Mouse (Mus musculus) 3134 (cell line): ENCODE results near the gene Hnrnpll.

Source experiments
- DNase-seq: peaks from one replicate; pipeline ENCODE4 v3.0.0-alpha.2; 2011; ENCODE audit warnings: low spot score; ENCODE audit not compliant: insufficient read length; ENCODE audit errors: extremely low read depth

Hnrnpll gene

GRCm38 (mm10) chr17:80061783-80062619 is at the start of gene Hnrnpll:
Hnrnpll (minus strand) TSS chr17:80062334.
- DNase-seq = peak; percentile 97

DNA sequence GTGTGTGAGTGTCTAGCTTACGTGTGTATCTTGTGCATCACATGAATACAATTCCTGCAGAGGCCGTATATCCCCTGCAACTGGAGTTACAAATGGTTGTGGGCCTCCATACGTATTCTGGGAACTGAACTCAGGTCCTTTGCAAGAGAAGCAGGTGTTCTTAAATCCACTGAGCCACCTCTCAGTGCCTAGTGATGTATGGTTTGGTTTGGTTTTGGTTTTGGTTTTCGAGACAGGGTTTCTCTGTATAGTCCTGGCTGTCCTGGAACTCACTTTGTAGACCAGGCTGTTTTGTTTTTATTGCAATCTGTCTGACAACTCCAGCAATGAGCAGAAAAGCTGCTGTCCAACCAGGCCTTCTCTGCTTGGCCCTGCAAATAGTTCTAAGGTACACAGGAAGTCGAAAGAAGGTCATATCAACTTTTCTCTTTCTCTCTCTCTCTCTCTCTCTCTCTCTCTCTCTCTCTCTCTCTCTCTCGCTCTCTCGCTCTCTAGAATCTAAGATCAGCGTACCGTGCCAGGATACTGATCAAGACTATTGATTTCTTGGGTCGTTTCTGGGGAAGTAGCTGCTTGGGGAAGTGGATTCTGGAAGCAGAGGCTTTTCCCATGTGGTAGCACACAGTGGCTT is 43.3 kb upstream of the Hnrnpll start:
- DNase-seq = no peak

- DNase-seq = no peak
Measured at GRCm38 (mm10) chr17:80099823-80100222, 37.7 kb upstream of the Hnrnpll start.

- no peak for DNase-seq
Measured at GRCm38 (mm10) chr17:80097221-80097620, 35.1 kb upstream of the Hnrnpll start.

- no peak for DNase-seq
Measured at GRCm38 (mm10) chr17:80096720-80097114, 34.6 kb upstream of the Hnrnpll start.

DNA sequence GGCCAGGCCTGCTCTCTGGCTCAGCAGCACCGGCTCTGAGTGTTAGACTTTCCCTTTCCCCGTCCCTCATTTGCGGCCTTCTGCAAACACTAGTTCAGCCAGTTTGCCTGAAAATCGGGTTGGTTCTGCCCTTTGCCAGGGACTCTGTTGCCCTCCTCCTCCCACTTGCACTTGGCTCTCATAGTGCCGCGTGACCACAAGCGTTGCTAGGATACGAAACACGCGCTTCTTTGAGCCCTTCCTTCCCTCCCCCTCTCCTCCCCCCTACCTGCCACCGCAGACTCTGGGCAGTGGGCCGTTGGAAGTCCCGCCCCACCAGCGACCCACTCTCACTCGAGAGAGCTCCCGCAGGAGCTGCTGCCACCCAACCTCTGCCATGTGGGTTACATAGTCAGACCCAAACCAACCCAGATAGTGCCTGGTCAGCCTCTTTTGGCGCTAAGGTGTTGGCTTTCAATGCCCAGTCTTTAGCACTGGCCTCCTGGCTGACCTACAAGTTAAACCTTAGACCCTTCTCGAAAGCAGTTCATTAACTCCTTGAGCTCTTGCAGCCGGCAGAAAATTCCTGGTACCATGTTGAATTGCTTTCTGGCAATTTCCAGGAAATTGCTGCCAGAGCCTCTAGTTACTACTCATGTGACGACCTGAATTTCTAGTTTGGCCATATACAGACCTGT is 34.0 kb upstream of the Hnrnpll start:
- peak; percentile 6 for DNase-seq

GRCm38 (mm10) chr17:80095254-80095899 is 33.2 kb upstream of the Hnrnpll start:
- no peak for DNase-seq

- no peak for DNase-seq
Measured at GRCm38 (mm10) chr17:80091879-80092549, 29.9 kb upstream of the Hnrnpll start.

GRCm38 (mm10) chr17:80090551-80090950 is 28.4 kb upstream of the Hnrnpll start:
- DNase-seq = no peak

DNA sequence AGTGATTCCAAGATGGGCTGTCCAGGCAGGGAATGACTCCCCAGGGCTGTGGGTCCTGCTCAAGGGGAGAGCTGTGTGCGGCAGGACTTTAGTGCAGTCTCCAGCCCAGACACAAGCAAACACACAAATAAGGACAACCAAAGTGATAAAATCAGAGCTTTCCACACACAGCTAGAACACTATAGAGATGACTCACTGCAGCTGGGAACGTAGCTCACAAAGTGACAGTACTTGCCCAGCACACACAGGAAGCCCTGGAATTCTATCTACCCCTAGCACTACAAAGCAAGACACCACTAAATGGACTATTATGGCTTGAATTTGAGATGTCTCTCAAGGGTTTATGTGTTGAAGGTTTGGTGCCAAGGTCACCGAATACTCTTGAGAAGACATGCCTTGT is 26.0 kb upstream of the Hnrnpll start:
- DNase-seq = no peak

DNA sequence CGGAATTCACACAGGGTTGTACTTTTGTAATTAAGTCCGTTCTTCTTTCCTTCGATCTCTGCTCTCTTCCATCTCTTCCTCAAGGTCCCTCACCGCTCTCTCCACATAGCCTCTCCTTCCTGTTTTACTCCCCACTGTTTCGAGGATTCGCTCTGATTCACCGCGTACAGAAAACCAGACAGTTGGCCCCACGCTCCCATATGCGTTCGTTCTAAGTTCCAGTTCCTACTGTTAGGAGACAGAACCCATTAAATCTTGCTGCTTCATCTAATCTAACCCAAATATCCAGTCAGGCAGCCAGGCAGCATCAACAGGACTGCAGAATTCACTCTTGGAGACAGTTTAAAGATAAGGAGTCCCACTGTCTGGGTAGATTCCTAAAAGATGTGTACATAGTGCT is 24.5 kb upstream of the Hnrnpll start:
- DNase-seq = no peak

DNA sequence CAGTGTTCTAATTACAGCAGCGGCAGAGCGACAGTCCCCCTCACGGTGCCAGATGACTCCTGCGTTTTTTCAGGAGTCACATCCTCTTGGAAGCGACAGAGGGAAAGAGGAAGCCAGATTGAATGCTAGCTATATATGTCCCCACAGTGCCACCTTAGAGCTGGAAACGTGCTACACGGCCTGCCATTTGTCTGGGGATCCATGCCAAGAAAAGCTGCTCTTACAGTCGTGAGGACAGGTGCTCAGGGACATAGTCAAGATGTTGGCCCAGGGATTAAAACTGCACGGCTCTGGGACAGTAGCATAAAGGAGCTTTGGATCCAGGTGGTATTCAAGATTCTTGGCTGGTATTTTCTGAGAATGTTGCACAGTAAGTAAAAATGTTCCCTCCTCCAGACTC is 22.3 kb upstream of the Hnrnpll start:
- DNase-seq = no peak

DNA sequence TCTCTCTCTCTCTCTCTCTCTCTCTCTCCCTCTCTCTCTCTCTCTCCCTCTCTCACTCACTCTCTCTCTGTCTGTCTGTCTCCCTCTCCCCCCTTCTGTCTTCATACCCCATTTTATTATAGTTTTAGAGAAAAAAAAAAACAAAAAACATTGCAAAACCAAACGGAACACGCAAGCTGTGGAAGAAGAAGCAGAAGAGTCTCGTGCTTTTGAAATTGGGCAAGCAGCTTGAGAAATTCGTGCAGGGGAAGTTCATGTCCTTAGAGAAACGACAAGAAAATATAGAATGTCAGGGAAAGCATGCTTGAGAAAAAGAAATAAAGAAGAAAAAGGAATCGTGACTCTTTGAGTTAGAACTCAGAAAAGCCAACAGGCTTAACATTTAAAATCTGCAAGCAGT is 21.1 kb upstream of the Hnrnpll start:
- DNase-seq = no peak

GRCm38 (mm10) chr17:80078726-80079125 is 16.6 kb upstream of the Hnrnpll start:
- no peak for DNase-seq

DNA sequence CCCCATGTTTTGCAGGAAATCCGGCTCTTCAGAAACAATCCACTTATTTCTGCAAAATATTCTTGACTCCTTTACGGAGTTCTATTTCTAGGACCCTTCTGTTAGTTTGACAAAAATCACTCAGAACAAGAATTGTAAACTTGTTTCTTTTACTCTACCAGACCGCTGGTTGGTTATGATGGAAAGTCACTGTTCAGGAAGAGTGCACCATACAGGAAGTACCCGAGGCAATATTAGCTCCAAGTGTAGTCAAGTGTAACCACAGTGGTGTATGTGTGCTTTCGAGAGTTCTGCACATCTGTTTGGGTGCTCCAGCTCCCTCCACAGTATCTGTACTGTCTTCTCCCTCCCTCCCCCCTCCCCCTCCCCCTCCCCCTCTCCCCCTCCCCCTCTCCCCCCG is 5.1 kb upstream of the Hnrnpll start:
- no peak for DNase-seq

- DNase-seq = peak; percentile 25
Measured at GRCm38 (mm10) chr17:80063840-80064495, 1.8 kb upstream of the Hnrnpll start.

- DNase-seq = no peak
Measured at GRCm38 (mm10) chr17:80063386-80063785, 1.3 kb upstream of the Hnrnpll start.

GRCm38 (mm10) chr17:80062620-80063010 is 481 bp upstream of the Hnrnpll start:
- no peak for DNase-seq

DNA sequence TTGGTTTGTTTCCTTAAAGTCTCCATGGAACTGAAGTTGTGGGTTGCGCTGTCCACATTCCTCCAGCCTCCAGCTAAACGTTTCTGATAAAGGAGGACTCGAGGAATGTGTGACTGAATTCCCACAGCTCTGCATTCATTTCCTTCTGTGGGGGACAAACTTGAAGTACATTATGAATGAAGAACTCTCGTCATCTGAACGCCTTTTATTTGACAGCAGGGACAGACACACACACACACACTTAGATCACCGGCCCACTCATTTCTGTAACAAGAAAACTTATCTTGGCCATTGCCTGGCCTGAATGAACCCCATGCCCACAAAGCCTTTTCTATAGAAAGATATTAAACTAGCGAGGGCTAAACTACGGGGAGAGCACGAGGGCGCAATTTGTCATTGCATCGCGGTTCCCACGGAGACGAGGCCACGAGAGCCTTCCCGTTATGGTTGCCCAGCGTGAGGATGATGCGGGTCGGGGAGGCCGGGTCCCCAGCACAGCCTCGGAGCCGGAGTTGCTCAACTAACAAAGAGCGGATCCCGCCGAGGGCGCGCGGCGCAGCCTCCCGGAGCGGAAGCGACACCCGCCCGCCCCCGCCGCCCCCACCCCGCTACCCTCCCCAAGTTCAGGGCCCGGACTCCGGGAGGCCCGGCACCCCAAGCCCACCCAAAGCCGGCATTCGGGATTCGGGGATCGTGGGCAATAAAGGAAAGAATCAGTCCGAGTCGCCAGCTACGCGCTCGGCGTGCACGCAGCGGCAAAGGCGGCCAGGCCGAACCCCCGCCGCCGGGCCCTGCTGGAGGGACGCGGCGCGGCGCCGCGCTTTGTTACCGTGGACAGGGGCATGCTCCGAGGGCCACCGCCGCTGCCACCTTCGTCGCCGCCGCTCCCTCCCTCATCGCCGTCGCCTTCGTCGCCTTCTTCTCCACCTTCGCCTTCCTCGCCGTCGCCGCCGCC is 1.0 kb downstream of the Hnrnpll start:
- DNase-seq = peak; percentile 57
